Mouse (Mus musculus): Measurements from ENCODE around the gene Rimkla. TPM values are rescaled to one million over a fixed set of nuclear protein-coding genes. Genes with fewer than 3 reads are reported as not detected.

Gene Rimkla
- total RNA-seq, 2 experiments from 2014 or later = 6.2 to 9.3 TPM

- no peak for DNase-seq (ENCODE audit: extremely low spot score in 1 of 2, low spot score in 2 of 2)
- intact Hi-C loops (cut with DNase I) = no loop called here
Observed at GRCm38 (mm10) chr4:119523575-119523974, 31.1 kb upstream of the Rimkla start.

GRCm38 (mm10) chr4:119512731-119513141 lies 20.3 kb upstream of the Rimkla start:
- Histone ChIP-seq H3K27ac (no peak overlapping the region), H3K4me3 (no peak overlapping the region)
- DNase-seq (ENCODE audit: extremely low spot score in 1 of 2, low spot score in 2 of 2) = no peak
- TF ChIP-seq CTCF (IDR thresholded peaks at IDR 0.05) = no peak
- intact Hi-C loops (cut with DNase I) = no loop called here

More at GRCm38 (mm10) chr4:119523575-119523974, 31.1 kb upstream of the Rimkla start:
- H3K4me3 ChIP-seq = no peak overlapping the region
- no peak overlapping the region for H3K27ac ChIP-seq
- TF ChIP-seq CTCF (IDR thresholded peaks at IDR 0.05) = no peak

- H3K27ac ChIP-seq = no peak overlapping the region
- H3K4me3 ChIP-seq = no peak overlapping the region
- intact Hi-C loops (cut with DNase I) = no loop called here
- peak; percentile 2; the same call in 1 of the 2 replicates for TF ChIP-seq CTCF (IDR thresholded peaks at IDR 0.05)
- no peak for DNase-seq (ENCODE audit: extremely low spot score in 1 of 2, low spot score in 2 of 2)
Observed at GRCm38 (mm10) chr4:119511591-119511990, 19.2 kb upstream of the Rimkla start.

GRCm38 (mm10) chr4:119498319-119498848 lies 6.0 kb upstream of the Rimkla start:
- no peak for DNase-seq (ENCODE audit: extremely low spot score in 1 of 2, low spot score in 2 of 2)
- no peak overlapping the region for H3K4me3 ChIP-seq
- intact Hi-C loops (cut with DNase I) = no loop called here
- H3K27ac ChIP-seq = no peak overlapping the region
- no peak for TF ChIP-seq CTCF (IDR thresholded peaks at IDR 0.05)

- intact Hi-C loops (cut with DNase I) = loop anchor here (2.0 kb wide), 1 partner anchor 46 kb away; the partner anchor contains the start of gene Frg2f1
- no peak for TF ChIP-seq CTCF (IDR thresholded peaks at IDR 0.05)
- no peak for DNase-seq (ENCODE audit: extremely low spot score in 1 of 2, low spot score in 2 of 2)
- H3K4me3 ChIP-seq = peak overlapping the region; percentile 65
- H3K27ac ChIP-seq = peak overlapping the region; percentile 71; the same call in 1 of the 2 replicates
Observed at GRCm38 (mm10) chr4:119492933-119493327, 502 bp upstream of the Rimkla start.

GRCm38 (mm10) chr4:119490806-119491205 lies 1.6 kb downstream of the Rimkla start:
- no peak overlapping the region for H3K27ac ChIP-seq
- peak; percentile 46 for TF ChIP-seq CTCF (IDR thresholded peaks at IDR 0.05)
- DNase-seq (ENCODE audit: extremely low spot score in 1 of 2, low spot score in 2 of 2) = peak; percentile 27 to 30
- intact Hi-C loops (cut with DNase I) = no loop called here
- no peak overlapping the region for H3K4me3 ChIP-seq

- no peak for DNase-seq (ENCODE audit: extremely low spot score in 1 of 2, low spot score in 2 of 2)
- no peak for TF ChIP-seq CTCF (IDR thresholded peaks at IDR 0.05)
- intact Hi-C loops (cut with DNase I) = no loop called here
- Histone ChIP-seq H3K4me3 (no peak overlapping the region), H3K27ac (no peak overlapping the region)
Observed at GRCm38 (mm10) chr4:119489666-119490065, 2.8 kb downstream of the Rimkla start.

GRCm38 (mm10) chr4:119484882-119485281 lies 7.5 kb downstream of the Rimkla start:
- H3K27ac ChIP-seq = no peak overlapping the region
- TF ChIP-seq CTCF (IDR thresholded peaks at IDR 0.05) = no peak
- H3K4me3 ChIP-seq = no peak overlapping the region
- no peak for DNase-seq (ENCODE audit: extremely low spot score in 1 of 2, low spot score in 2 of 2)
- intact Hi-C loops (cut with DNase I) = no loop called here

- no peak overlapping the region for H3K27ac ChIP-seq
- intact Hi-C loops (cut with DNase I) = no loop called here
- no peak; the same call in 1 of the 2 replicates for TF ChIP-seq CTCF (IDR thresholded peaks at IDR 0.05)
- no peak overlapping the region for H3K4me3 ChIP-seq
- no peak for DNase-seq (ENCODE audit: extremely low spot score in 1 of 2, low spot score in 2 of 2)
Observed at GRCm38 (mm10) chr4:119483051-119483450, 9.4 kb downstream of the Rimkla start.

GRCm38 (mm10) chr4:119473150-119473549 lies 19.3 kb downstream of the Rimkla start:
- Histone ChIP-seq H3K27ac (no peak overlapping the region), H3K4me3 (no peak overlapping the region)
- no peak for TF ChIP-seq CTCF (IDR thresholded peaks at IDR 0.05)
- no peak for DNase-seq (ENCODE audit: extremely low spot score in 1 of 2, low spot score in 2 of 2)
- intact Hi-C loops (cut with DNase I) = no loop called here

- DNase-seq (ENCODE audit: extremely low spot score in 1 of 2, low spot score in 2 of 2) = no peak
- TF ChIP-seq CTCF (IDR thresholded peaks at IDR 0.05) = no peak
- H3K4me3 ChIP-seq = no peak overlapping the region
- no peak overlapping the region for H3K27ac ChIP-seq
- intact Hi-C loops (cut with DNase I) = no loop called here
Observed at GRCm38 (mm10) chr4:119472545-119472944, 19.9 kb downstream of the Rimkla start.

- no peak for DNase-seq (ENCODE audit: extremely low spot score in 1 of 2, low spot score in 2 of 2)
- H3K27ac ChIP-seq = no peak overlapping the region
Observed at GRCm38 (mm10) chr4:119467720-119468380, 24.6 kb downstream of the Rimkla start.

GRCm38 (mm10) chr4:119465841-119466240 lies 26.6 kb downstream of the Rimkla start:
- DNase-seq (ENCODE audit: extremely low spot score in 1 of 2, low spot score in 2 of 2) = no peak
- Histone ChIP-seq H3K27ac (no peak overlapping the region), H3K4me3 (no peak overlapping the region)
- intact Hi-C loops (cut with DNase I) = no loop called here
- TF ChIP-seq CTCF (IDR thresholded peaks at IDR 0.05) = no peak

More at GRCm38 (mm10) chr4:119467720-119468380, 24.6 kb downstream of the Rimkla start:
- H3K4me3 ChIP-seq = no peak overlapping the region
- intact Hi-C loops (cut with DNase I) = no loop called here
- no peak for TF ChIP-seq CTCF (IDR thresholded peaks at IDR 0.05)
